Mouse (Mus musculus) frontal cortex, adult (tissue): Measurements from ENCODE around the gene Med10.
A peak's percentile ranks its signal among the peaks of the same experiment; 100 is the strongest.

Source experiments
- ATAC-seq: cut with Nextera tagmentation; 2 replicates; pipeline ENCODE4 v1.9.2; 2017; ENCODE audit warnings: mild to moderate bottlenecking, moderate library complexity, mixed read lengths; ENCODE audit not compliant: low TSS enrichment

Gene Med10

DNA sequence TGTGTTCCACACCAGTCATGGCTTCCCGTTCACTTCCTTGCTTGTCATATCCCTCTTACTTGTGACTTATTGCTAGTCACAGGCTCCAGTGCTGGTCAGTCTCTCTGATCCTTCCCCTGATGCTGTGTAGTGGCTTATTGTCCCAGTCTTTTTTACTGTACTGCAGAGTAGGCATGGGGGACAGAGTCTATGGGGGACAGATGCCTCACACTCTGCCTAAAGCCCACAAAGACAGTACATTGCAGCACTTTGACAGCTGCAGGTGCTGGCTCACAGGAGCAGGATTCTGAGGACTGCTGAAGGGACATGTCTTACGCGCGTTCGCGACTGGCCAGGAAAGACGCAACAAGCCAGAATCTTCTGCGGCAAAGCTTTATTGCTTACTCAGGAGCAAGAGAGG is 28.4 kb downstream of the Med10 start:
- no peak for ATAC-seq

DNA sequence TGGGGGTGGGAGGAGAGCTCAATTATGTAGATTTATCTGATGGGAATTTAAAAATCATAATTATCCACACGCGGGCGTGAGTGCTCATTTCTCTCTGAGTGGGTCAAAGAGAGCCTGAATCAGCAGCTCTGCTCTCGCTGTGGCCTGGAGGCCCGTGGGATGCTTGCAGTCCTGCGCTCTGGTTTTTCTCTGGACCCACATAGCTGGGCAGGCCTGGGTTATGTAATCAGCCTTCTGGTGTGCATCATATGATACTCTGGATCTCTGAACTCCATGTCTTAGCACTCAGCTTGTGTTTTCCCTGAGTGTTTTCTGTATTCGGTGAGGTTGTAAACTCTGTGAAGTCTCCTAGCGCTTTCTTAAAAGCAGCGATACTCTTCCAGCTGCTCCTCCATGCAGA is 30.4 kb downstream of the Med10 start:
- ATAC-seq: peak; percentile 71

DNA sequence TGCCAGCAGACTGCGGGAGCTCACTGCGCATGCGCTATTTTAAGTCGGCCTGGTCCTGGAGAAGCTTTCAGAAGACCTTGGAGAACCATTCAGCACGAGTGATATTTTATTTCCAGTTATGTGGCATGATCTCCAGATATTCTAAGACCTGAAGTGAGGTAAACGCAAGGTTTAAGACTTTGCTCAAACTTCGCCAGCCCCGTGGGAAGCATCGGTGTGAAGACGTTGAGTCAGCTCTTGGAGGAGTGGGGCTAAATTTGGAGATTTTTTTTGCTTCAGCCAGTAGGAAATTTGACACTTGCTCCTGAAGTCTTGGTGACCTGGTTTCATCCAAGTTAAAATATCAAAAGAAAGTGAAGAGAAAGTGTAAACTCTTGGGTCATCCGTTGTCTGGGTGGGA is 31.2 kb downstream of the Med10 start:
- ATAC-seq: peak; percentile 76

DNA sequence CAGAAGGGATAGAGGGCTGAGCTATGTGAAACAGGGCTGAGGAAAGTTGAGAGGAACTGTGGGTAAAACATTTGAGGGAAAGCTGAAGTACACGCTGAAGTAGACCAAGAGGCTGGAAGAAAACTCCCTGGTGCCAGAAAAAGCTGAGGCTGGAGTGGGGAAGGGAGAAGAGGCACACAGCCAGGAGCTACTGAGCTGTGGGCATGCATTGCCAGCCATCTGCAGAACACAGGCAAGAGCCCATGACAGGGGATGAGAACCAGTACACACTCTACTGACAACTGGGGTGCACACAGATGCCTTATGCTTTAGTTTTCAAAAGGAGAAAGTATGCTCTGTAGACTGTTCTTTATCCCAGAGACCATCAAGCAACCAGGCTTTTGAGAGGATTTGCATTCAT is 43.4 kb downstream of the Med10 start:
- ATAC-seq: peak; percentile 98

DNA sequence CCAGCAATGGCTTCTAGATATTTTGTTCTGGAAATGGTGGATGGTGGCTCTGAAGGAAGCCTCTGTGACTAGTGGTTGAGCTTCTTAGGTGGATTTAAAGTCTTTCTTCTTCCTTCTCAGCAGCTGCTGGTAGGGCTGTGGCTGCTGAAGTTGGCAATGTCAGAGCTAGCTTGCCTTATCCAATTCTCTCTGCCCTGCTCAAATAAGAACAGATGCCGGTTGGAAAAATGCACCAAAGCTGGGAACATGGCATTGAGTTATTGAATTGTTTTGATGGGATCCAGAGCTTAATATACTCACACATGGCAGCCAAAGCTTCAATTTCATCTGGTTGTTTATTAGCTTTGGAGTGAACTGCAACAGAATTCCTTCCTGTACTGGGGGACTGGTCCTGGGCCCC is 47.4 kb downstream of the Med10 start:
- ATAC-seq: peak; percentile 56

DNA sequence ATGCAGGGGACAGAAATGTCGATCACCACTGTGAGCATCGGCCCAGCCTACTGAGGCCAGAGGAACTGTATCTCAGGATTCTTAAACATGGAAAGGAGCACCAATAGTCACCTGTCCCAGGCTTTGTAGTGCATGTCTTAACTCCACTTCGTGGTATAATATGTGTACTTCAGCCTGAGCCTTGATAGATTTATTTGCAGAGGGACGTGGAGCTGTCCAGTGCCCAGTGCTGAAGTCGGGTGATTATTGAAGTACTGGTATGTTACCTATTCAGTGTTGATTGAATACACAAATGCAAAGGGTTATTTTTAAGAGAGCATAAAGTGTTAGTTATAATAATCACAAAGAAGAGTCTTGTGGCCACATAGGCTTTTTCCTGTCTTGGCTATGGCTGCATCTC is 50.1 kb downstream of the Med10 start:
- no peak for ATAC-seq

DNA sequence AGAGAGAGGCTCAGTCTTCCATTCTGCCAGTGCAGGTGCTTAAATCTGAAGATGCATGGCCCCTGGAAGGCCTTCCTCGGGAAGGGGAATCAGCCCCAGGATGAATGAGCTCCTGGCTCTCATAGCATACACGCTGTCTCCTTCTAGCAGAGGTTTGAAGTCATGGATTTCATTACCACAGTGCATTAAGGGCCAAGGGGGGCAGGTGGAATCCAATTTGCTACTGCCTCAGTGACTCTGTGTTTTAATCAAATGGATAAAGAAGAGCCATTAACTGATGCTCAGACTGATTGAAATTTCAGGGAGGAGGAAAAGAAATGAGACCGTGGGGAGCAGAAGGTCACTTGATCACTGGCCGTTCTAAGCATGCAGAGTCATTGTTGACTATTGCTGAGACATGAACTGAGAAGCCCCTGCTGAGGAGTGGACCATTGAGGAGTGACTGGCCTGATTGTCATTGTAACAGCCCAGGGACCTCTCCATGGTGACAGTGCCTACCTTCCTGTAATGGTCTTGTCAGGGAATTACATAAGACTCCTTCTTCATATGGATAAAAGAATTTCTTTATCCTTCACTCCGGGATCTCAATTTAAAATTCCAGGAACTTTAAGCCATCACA is 51.3 kb downstream of the Med10 start:
- ATAC-seq: no peak

DNA sequence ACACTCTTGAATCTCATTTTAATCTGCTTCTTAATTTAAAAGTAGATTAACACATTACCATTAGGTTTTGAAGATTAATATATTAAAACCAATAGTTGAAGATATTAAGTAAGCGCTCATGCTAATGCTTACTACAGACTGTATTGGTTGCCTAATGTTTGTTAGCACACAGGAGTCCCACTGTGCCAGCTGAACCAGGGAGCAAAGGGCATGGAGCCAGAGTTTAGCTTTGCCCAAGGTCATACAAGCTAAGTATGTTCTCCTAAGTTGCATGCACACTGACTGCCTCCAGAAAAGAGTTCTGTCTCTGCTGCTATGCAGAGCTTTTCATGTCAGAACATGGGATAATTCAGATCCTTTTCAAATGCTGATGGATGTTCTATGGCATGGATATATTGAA is 53.7 kb downstream of the Med10 start:
- no peak for ATAC-seq

DNA sequence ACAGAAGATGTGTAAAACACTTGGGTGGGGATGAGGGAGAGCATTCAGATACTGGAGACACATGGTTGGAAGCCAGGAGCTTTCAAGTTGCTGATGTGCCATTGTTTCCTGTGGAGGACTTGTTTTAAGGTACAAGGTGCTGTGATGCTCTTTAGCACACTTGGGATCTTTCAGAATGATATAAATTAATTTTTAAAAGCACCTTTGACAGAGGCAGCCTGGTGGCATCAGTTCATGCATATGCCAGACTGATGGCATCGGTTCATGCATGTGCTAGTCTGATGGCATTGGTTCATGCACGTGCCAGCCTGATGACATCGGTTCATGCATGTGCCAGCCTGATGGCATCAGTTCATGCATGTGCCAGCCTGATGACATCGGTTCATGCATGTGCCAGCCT is 60.1 kb downstream of the Med10 start:
- no peak for ATAC-seq

DNA sequence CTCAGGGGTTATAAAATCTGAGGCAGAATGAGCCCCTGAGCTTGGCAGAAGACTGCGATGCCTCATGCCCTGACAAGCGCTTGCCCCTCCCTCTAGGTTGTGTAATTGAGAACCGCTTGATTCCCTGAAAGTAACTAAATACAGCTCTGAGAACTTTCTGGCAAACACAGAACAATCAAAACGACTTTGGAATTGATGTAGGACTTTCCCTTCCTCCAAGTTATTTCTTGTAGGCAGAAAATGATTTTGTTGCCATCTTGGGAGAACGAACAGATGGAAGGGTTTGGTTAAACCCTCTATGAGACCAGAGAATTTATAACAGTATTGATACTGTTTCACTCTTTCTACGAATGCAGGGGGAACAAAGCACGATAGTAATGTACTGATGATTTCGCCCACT is 62.7 kb downstream of the Med10 start:
- peak; percentile 47 for ATAC-seq
